Mouse (Mus musculus): Measurements from ENCODE around the gene Rnf145.

Rnf145 gene

GRCm38 (mm10) chr11:44534999-44535750 lies 16.4 kb downstream of the Rnf145 start:
- DNase-seq (ENCODE audit: low spot score in 2 of 2), result no peak

- no peak for DNase-seq (ENCODE audit: low spot score in 2 of 2)
These were observed 18.6 kb downstream of the Rnf145 start for GRCm38 (mm10) chr11:44537403-44537802.

DNA sequence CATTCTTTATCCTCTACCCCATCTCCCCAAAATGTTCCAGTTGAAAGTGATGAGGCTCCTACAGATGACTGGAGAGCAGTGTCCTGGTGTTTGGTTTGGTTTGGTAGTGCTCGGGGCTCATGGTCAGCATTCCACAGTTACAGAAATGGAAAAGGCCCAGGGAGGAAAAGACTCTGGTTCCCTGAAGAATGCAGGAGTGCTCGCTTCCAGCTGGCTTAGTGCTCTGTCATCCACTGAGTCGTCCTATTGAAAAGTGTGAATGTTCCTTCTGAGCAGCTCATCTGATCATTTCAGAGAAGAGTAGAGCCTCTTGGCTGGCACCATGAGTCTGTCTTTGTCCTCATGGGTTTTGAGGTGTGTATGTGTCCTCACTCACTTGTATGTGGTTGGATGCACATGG lies 19.3 kb downstream of the Rnf145 start:
- no peak for DNase-seq (ENCODE audit: low spot score in 2 of 2)

DNA sequence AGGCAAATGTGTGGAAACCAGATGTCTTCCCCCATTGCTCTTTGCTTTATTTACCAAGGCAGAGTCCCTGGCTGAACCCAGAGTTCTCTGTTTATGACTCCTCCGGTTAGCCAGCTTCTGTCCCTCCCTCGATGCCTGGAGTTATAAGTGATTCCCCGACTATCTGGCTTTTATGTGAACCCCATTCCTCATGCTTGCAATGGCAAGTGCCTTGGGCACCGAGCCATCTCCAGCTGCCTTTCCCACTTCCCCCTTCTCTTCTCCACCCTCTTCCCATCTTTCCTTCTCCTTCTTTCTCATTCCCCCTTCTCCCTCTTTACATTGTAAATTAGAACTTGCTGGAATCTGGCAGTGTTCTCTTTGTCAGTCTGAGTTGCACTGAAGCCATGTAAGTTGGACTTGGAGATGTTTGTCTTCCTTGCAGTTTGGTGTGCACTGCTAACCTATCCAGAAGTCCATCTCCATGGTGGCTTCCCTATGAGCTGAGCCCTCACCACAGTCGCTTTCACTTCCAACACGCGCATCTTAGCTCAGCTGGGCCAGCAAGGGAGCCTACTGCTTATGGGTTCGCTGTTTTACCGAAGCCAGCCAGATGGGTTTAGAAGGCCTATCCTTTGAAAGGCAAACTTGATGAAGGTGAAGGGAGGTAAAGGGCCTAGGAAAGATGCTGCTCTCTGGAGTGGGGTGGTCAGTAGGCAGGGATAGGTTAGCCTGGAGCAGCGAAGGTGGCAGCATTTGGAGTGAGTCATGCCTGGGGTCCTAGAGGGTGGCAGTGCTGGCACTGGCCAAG lies 19.9 kb downstream of the Rnf145 start:
- DNase-seq (ENCODE audit: low spot score in 2 of 2), result no peak

- DNase-seq (ENCODE audit: low spot score in 2 of 2), result no peak
These were observed 20.6 kb downstream of the Rnf145 start for GRCm38 (mm10) chr11:44539291-44539930.

DNA sequence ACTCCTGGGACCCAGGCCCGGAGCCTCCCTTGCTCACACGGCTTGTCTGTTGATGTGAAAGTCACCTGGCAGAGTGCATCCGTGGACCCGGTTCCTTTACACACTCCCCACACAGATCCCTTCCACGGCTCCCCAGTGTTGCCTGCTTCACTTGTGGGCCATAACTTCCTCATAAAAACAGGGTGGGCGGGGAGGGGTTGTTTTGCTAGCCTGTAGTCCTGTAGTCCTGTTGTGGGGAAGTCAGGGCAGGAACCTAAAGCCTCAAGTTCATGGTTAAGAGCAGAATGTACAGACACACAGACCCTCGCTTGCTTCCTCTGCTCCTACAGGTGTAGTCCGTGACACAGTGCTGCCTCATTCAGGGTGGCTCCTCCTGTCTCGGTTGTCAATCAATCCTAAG lies 21.5 kb downstream of the Rnf145 start:
- DNase-seq (ENCODE audit: low spot score in 2 of 2), result no peak

GRCm38 (mm10) chr11:44541280-44541679 lies 22.5 kb downstream of the Rnf145 start:
- DNase-seq (ENCODE audit: low spot score in 2 of 2), result no peak

- DNase-seq (ENCODE audit: low spot score in 2 of 2), result no peak
These were observed 23.0 kb downstream of the Rnf145 start for GRCm38 (mm10) chr11:44541813-44542212.

DNA sequence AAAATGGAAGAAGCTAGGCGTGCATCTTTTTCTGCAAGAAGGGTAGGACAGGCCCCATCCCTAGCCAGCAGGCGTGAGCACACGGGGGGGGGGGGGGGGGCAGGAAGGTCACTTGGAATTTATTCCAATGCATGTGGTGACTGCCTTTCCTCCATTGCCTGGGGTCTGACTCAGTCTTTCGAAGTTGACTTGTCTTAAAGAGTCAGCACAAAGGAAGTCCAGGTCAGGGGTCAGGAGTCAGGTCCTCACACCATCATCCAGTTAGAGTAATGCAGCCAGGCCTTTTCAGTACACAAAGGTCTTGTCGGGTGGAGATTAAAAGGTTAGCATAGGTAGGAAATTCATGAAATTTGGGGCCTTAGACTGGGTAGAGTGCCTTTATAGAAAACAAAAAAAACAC lies 24.8 kb downstream of the Rnf145 start:
- DNase-seq (ENCODE audit: low spot score in 2 of 2), result no peak

GRCm38 (mm10) chr11:44543996-44544395 lies 25.2 kb downstream of the Rnf145 start:
- no peak for DNase-seq (ENCODE audit: low spot score in 2 of 2)

GRCm38 (mm10) chr11:44545181-44545580 lies 26.4 kb downstream of the Rnf145 start:
- DNase-seq (ENCODE audit: low spot score in 2 of 2), result no peak

- no peak for DNase-seq (ENCODE audit: low spot score in 2 of 2)
These were observed 27.5 kb downstream of the Rnf145 start for GRCm38 (mm10) chr11:44546250-44546649.

DNA sequence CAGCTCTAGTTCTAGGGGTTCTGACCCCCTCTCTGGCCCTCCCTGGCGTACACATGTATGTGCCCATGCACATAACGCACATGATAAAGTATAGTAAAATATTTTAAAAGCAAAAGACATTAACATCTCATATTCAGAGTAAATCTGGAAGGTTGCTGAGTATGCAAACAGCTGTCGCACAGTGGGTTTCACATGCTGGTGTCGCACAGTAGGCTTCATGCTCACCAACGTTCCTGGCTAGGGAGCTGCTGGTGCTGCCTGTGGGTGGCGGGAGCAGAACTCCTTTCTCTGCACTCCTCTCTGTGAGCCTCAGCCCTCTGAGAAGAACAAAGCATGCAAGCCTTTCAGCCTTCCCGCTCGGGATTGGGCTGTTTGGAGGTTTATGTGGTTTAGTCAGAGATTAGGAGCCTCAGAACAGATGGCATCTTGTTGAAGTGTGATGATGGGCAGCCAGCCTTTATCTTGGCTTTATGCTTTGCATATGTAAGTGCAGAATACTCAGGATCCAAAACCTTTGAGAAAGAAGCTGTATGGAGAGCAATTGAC lies 29.0 kb downstream of the Rnf145 start:
- no peak for DNase-seq (ENCODE audit: low spot score in 2 of 2)

DNA sequence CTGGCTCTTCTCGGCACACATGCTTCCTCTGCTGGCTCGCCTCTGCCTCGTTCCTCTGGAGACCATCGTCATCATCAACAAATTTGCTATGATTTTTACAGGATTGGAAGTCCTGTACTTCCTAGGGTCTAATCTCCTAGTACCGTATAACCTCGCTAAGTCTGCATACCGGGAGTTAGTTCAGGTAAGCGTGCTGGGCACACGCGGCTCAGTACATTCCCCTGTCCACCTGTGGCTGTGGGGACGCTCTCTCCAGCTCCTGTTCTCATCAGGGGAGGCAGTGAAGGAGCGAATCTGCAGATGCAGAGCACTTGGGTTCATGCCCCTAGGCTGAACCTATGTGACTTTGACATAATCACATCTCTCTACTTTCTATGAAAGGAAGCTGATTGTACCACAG lies 30.1 kb downstream of the Rnf145 start:
- DNase-seq (ENCODE audit: low spot score in 2 of 2), result no peak

- DNase-seq (ENCODE audit: low spot score in 2 of 2), result no peak
These were observed 30.9 kb downstream of the Rnf145 start for GRCm38 (mm10) chr11:44549511-44550278.

DNA sequence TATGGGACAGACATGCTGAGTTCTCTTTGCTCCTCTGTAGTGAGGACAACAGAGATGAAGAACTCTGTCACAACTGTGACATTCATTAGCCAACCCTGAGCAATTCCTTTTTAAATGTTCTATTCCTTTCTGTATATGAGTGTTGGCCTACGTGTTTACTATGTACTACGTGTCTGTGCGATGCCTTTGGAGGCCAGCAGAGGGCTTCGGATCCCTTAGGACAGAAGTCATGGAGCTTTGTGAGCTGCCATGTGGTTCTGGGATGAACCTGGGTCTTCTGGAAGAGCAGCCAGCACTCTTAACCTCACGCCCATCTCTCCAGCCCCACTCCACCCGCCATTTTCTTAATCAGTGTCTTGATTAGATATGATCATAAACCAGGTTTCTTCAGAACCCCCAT lies 32.2 kb downstream of the Rnf145 start:
- no peak for DNase-seq (ENCODE audit: low spot score in 2 of 2)

DNA sequence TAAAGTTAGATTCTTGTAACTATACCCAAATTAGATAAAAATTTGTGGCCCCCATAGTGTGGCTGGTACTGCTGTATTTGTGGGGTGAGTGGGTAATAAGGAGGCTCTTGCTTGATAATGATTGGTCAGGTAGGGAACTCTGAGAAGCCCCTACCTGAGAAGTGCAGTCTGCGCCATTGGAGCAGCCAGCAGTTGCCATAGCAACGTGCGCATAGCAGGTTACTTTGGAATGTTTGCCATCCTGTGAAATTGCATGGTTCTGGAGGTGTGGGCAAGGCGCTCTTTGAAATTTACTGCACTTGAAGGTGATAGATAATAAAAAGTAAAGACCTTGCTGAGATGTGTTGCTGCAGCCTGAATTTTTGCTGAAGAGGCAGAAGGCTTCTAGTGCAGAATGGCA lies 35.6 kb downstream of the Rnf145 start:
- DNase-seq (ENCODE audit: low spot score in 2 of 2), result no peak

- no peak for DNase-seq (ENCODE audit: low spot score in 2 of 2)
These were observed 39.8 kb downstream of the Rnf145 start for GRCm38 (mm10) chr11:44558521-44558920.

DNA sequence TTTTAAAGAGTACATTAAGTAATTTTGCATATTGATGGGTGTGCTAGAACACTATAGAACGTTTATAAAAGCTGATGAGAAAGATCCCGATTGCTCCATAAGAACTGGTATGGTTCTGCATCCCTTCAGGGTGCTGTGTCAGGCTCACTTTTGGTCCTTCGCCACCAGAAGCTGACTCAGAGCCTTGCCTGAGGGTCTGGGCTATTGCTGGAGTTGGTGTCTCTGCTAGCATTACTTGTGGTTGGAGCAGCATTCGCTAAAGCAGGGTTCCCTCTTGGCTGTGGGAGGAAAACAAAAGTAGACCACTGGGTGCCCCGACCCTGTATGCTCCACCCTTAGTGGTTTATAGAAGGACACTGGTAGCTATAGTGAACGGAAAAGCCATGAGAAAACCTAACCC lies 40.7 kb downstream of the Rnf145 start:
- DNase-seq (ENCODE audit: low spot score in 2 of 2), result no peak

GRCm38 (mm10) chr11:44560396-44560795 lies 41.6 kb downstream of the Rnf145 start:
- DNase-seq (ENCODE audit: low spot score in 2 of 2), result no peak

DNA sequence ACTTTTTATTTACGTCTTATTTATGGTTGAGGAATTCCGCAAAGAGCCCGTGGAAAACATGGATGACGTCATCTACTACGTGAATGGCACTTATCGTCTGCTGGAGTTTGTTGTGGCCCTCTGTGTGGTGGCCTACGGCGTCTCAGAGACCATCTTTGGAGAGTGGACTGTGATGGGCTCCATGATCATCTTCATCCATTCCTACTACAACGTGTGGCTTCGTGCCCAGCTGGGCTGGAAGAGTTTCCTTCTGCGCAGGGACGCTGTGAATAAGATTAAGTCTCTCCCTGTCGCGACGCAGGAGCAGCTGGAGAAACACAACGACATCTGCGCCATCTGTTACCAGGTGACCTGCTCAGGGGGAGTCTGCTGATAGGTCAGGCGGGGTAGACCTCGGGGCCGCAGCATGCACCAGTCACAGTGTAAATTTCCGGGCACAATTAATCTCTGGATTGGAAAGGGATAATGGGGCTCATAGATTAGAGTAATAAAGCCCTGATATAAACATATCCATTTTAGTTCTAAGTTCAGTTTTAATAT lies 42.8 kb downstream of the Rnf145 start:
- DNase-seq (ENCODE audit: low spot score in 2 of 2), result no peak

Measured in spleen, postnatal 10 days (tissue).